Mouse (Mus musculus): ENCODE results near the gene Zfp768. TPM values are rescaled to one million over a fixed set of nuclear protein-coding genes. Genes with fewer than 3 reads are reported as not detected.

The Zfp768 gene
- total and polyA plus RNA-seq, 3 experiments = 10.9 to 33.6 (median 12.3) TPM

DNA sequence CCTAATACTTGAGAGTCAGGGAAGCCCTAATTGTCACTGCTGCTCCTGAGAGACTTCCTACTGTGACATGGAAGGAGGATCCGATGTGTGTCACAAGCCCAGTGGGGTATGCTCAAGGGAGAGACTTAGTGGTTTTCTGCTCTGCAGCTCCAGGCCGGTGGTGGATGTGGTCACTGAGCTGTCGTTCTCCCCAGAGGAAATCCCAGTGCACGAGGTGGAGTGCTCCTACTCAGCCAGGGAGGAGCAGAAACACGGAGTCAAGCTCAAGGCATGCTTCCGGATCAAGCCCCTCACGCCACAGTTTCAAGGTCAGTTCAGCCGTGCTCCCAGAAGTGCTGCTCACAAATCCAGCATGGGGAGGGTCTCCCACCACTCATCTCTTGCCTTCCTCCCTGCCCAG is 31.5 kb downstream of the Zfp768 start:
- ATAC-seq (ENCODE audit: extremely low read depth, insufficient number of reproducible peaks, low FRiP score, poor library complexity, severe bottlenecking) = no peak
- H3K36me3 ChIP-seq (replicated peaks) = no peaks in the 10 kb centered on the region
- H3K4me1 ChIP-seq (ENCODE audit: insufficient read depth, low read depth, low read length) = peaks cover 6% of the 10 kb centered on the region

DNA sequence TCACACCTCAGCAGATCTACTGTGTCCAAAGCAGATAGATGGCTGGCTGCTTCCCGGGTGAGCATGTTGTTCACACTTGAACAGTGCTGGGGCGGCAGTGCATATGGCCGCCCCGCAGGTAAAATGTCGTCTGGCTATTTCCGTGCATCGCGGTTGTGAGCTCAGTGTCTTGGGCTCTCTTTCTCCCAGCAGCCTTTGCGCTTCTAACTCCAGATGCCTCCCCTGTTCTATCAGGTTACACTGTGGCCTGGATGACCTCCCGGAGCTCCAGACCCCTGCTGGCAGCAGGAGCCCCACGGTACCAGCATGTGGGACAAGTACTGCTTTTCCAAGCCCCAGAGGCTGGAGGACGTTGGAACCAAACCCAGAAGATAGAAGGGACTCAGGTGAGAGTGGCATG is 35.4 kb downstream of the Zfp768 start:
- TF ChIP-seq GATA2 (IDR thresholded peaks at IDR 0.05; ENCODE audit: borderline replicate concordance, low read depth, low read length) (no peak), GATA1 (IDR thresholded peaks at IDR 0.05; ENCODE audit: borderline replicate concordance, low read length) (no peak), POLR2AphosphoS5 (IDR thresholded peaks at IDR 0.05; ENCODE audit: insufficient replicate concordance, low read depth, low read length) (no peak), CTCF (IDR thresholded peaks at IDR 0.05; ENCODE audit: low read depth, low read length) (no peak), TAL1 (conservative IDR thresholded peaks at IDR 0.05; ENCODE audit: low read depth, low read length) (no peak)
- Histone ChIP-seq H3K4me3 (ENCODE audit: low read depth, low read length) (no peak overlapping the region), H3K4me1 (ENCODE audit: insufficient read depth, low read depth, low read length) (peaks cover 6% of the 10 kb centered on the region), H3K36me3 (replicated peaks) (no peaks in the 10 kb centered on the region), H3K27me3 (ENCODE audit: insufficient read depth, low read length) (peaks cover 58% of the 10 kb centered on the region), H3K9me3 (replicated peaks) (no peaks in the 10 kb centered on the region)
- ATAC-seq (ENCODE audit: extremely low read depth, insufficient number of reproducible peaks, low FRiP score, poor library complexity, severe bottlenecking) (no peak), DNase-seq (ENCODE audit: low spot score) (no peak)

More for the DNA sequence above, 31.5 kb downstream of the Zfp768 start:
- H3K4me3 ChIP-seq (ENCODE audit: low read depth, low read length) = no peak overlapping the region
- no peak for DNase-seq (ENCODE audit: low spot score)
- H3K27me3 ChIP-seq (ENCODE audit: insufficient read depth, low read length) = peaks cover 66% of the 10 kb centered on the region
- TF ChIP-seq CTCF (IDR thresholded peaks at IDR 0.05; ENCODE audit: low read depth, low read length) = no peak
- no peak for TF ChIP-seq GATA1 (IDR thresholded peaks at IDR 0.05; ENCODE audit: borderline replicate concordance, low read length)
- no peak for TF ChIP-seq TAL1 (conservative IDR thresholded peaks at IDR 0.05; ENCODE audit: low read depth, low read length)
- TF ChIP-seq GATA2 (IDR thresholded peaks at IDR 0.05; ENCODE audit: borderline replicate concordance, low read depth, low read length) = no peak
- no peak for TF ChIP-seq POLR2AphosphoS5 (IDR thresholded peaks at IDR 0.05; ENCODE audit: insufficient replicate concordance, low read depth, low read length)
- H3K9me3 ChIP-seq (replicated peaks) = no peaks in the 10 kb centered on the region; the same call in 1 of the 2 replicates

DNA sequence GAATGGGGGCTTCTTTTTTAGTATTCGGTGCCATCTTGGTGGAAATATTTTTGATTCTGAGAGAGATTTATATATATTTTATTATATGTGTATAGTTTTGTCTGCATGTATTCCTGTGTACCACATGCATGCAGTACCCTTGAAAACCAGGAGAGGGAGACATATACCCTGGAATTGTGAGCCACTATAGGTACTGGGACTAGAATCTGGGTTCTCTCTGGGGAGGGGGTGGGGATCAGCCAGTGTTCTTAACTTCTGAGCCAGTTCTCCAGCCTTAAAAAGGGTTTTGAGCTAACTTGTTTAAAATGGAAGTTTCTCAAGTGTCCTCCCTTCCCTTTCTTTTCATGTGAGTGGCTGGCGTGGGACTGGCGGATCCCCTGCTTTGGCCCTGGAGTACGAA is 36.5 kb downstream of the Zfp768 start:
- Histone ChIP-seq H3K36me3 (replicated peaks) (no peaks in the 10 kb centered on the region), H3K4me3 (ENCODE audit: low read depth, low read length) (no peak overlapping the region), H3K27me3 (ENCODE audit: insufficient read depth, low read length) (peaks cover 53% of the 10 kb centered on the region), H3K9me3 (replicated peaks) (no peaks in the 10 kb centered on the region), H3K4me1 (ENCODE audit: insufficient read depth, low read depth, low read length) (peaks cover 6% of the 10 kb centered on the region)
- DNase-seq (ENCODE audit: low spot score) (peak; percentile 49), ATAC-seq (ENCODE audit: extremely low read depth, insufficient number of reproducible peaks, low FRiP score, poor library complexity, severe bottlenecking) (no peak; the same call in 1 of the 2 replicates)
- TF ChIP-seq GATA1 (IDR thresholded peaks at IDR 0.05; ENCODE audit: borderline replicate concordance, low read length) (no peak), POLR2AphosphoS5 (IDR thresholded peaks at IDR 0.05; ENCODE audit: insufficient replicate concordance, low read depth, low read length) (no peak), GATA2 (IDR thresholded peaks at IDR 0.05; ENCODE audit: borderline replicate concordance, low read depth, low read length) (no peak), CTCF (IDR thresholded peaks at IDR 0.05; ENCODE audit: low read depth, low read length) (peak; percentile 47)

DNA sequence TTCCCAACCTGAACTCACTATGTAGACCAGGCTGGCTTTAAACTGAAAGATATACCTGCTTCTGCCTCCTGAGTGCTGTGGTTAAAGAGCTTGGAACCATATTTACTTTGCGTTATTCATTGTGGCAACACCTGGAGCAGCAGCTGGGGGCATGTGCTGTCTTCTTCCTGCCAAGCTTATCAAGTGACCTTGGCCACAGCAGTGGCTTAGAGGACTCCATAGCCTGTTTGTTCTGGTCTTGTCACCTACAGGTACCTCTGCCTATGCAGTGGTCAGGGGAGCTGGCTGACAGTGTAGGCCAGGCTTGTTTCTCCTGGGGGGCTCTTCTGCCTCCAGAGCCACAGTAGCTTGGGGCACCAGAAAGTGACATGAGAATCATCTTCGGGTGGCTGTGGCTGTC is 37.0 kb downstream of the Zfp768 start:
- peaks cover 51% of the 10 kb centered on the region for H3K27me3 ChIP-seq (ENCODE audit: insufficient read depth, low read length)
- H3K4me1 ChIP-seq (ENCODE audit: insufficient read depth, low read depth, low read length) = peaks cover 6% of the 10 kb centered on the region
- H3K9me3 ChIP-seq (replicated peaks) = no peaks in the 10 kb centered on the region
- no peak overlapping the region for H3K4me3 ChIP-seq (ENCODE audit: low read depth, low read length)
- H3K36me3 ChIP-seq (replicated peaks) = no peaks in the 10 kb centered on the region
- ATAC-seq (ENCODE audit: extremely low read depth, insufficient number of reproducible peaks, low FRiP score, poor library complexity, severe bottlenecking) (no peak), DNase-seq (ENCODE audit: low spot score) (no peak)
- no peak for TF ChIP-seq TAL1 (conservative IDR thresholded peaks at IDR 0.05; ENCODE audit: low read depth, low read length)
- TF ChIP-seq CTCF (IDR thresholded peaks at IDR 0.05; ENCODE audit: low read depth, low read length) = no peak
- TF ChIP-seq POLR2AphosphoS5 (IDR thresholded peaks at IDR 0.05; ENCODE audit: insufficient replicate concordance, low read depth, low read length) = no peak
- TF ChIP-seq GATA1 (IDR thresholded peaks at IDR 0.05; ENCODE audit: borderline replicate concordance, low read length) = no peak
- TF ChIP-seq GATA2 (IDR thresholded peaks at IDR 0.05; ENCODE audit: borderline replicate concordance, low read depth, low read length) = no peak

DNA sequence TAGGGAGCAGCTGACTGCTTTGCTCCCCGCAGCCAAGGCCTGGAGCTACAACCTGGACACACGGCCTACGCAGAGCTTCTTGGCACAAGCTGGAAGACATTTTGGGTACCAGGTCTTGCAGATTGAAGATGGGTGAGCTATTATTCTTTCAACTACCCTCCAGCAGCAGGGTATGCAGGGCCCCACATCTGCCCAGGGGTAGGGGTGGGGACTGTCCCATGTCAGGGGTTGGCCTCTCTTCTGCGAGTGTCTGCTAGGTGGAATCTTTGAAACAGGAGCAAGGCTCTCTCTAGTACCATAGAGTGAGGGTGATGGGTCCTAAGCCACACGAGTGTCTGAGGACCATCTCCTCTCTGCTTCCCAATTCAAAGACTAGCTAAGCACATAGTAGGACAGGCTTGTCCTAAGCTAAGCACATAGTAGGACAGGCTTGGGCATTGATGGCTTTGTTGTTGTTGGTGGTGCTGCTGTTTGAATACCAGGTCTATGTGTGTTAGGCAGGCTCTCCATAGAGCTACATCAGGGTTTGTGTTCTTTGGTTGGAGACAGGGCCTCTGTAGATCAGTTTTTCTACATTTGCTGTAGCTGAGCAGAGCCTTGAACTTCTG is 47.7 kb downstream of the Zfp768 start:
- H3K36me3 ChIP-seq (replicated peaks) = no peaks in the 10 kb centered on the region
- H3K4me3 ChIP-seq (ENCODE audit: low read depth, low read length) = no peak overlapping the region
- TF ChIP-seq GATA2 (IDR thresholded peaks at IDR 0.05; ENCODE audit: borderline replicate concordance, low read depth, low read length) (no peak), TAL1 (conservative IDR thresholded peaks at IDR 0.05; ENCODE audit: low read depth, low read length) (no peak), POLR2AphosphoS5 (IDR thresholded peaks at IDR 0.05; ENCODE audit: insufficient replicate concordance, low read depth, low read length) (no peak), GATA1 (IDR thresholded peaks at IDR 0.05; ENCODE audit: borderline replicate concordance, low read length) (no peak), CTCF (IDR thresholded peaks at IDR 0.05; ENCODE audit: low read depth, low read length) (no peak)
- H3K4me1 ChIP-seq (ENCODE audit: insufficient read depth, low read depth, low read length) = peaks cover 8% of the 10 kb centered on the region; the same call in 1 of the 2 replicates
- H3K9me3 ChIP-seq (replicated peaks) = no peaks in the 10 kb centered on the region
- peaks cover 43% of the 10 kb centered on the region for H3K27me3 ChIP-seq (ENCODE audit: insufficient read depth, low read length)
- ATAC-seq (ENCODE audit: extremely low read depth, insufficient number of reproducible peaks, low FRiP score, poor library complexity, severe bottlenecking) (no peak), DNase-seq (ENCODE audit: low spot score) (no peak)

DNA sequence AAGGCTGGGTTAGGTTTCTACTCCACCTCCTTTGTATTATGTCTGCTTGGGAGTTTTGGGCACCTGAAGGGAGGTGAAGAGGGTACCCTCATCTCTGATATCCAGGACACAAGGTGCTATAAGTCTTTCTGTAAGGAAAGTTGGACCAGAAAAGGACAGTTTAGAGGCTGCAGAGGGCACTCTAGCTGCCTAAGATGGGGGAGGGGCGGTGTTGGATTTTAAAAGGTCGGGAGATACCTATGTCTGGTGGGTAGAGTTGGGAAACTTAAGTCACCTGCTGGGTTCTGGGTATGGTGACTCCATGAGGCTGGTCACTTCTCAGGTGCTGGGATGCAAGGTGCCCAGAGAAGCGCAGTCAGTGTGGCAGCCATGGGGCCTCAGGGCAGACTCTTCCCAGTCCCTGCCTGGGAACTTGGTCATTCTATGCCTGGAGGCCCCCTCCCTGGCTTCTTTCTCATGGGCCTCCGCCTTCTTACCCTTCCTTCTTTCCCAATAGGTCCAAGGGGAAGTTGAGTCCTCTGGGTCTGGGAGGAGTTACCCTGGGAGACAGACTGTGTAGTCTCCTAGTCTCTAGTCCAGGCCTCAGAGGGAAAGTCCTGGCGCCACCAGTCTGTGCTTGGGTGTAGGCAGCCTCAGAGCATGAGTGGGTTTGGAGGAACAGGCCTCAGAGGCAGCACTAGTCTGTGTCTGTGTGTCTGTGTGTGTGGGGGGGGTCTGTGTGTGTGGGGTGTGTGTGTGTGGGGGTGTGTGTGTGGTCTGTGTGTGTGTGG is 48.4 kb downstream of the Zfp768 start:
- Histone ChIP-seq H3K27me3 (ENCODE audit: insufficient read depth, low read length) (peaks cover 37% of the 10 kb centered on the region), H3K4me3 (ENCODE audit: low read depth, low read length) (no peak overlapping the region), H3K9me3 (replicated peaks) (no peaks in the 10 kb centered on the region), H3K4me1 (ENCODE audit: insufficient read depth, low read depth, low read length) (peaks cover 8% of the 10 kb centered on the region; the same call in 1 of the 2 replicates), H3K36me3 (replicated peaks) (no peaks in the 10 kb centered on the region)
- ATAC-seq (ENCODE audit: extremely low read depth, insufficient number of reproducible peaks, low FRiP score, poor library complexity, severe bottlenecking) (no peak), DNase-seq (ENCODE audit: low spot score) (no peak)
- TF ChIP-seq GATA1 (IDR thresholded peaks at IDR 0.05; ENCODE audit: borderline replicate concordance, low read length) (no peak), POLR2AphosphoS5 (IDR thresholded peaks at IDR 0.05; ENCODE audit: insufficient replicate concordance, low read depth, low read length) (no peak), TAL1 (conservative IDR thresholded peaks at IDR 0.05; ENCODE audit: low read depth, low read length) (no peak), GATA2 (IDR thresholded peaks at IDR 0.05; ENCODE audit: borderline replicate concordance, low read depth, low read length) (no peak), CTCF (IDR thresholded peaks at IDR 0.05; ENCODE audit: low read depth, low read length) (no peak)
